Mouse (Mus musculus) megakaryocyte, embryonic 14.5 days (primary cell): ENCODE results near the gene Bin2.

Source experiments
- FLI1 ChIP-seq: IDR thresholded peaks from 2 replicates; pipeline ENCODE4 v1.6.1; 2012; ENCODE audit warnings: low read length, inconsistent platforms, mixed read lengths
- GATA1 ChIP-seq: IDR thresholded peaks from 3 replicates; pipeline ENCODE4 v1.6.1; 2012; ENCODE audit warnings: mixed read lengths, low read length, inconsistent platforms, borderline replicate concordance

DNA sequence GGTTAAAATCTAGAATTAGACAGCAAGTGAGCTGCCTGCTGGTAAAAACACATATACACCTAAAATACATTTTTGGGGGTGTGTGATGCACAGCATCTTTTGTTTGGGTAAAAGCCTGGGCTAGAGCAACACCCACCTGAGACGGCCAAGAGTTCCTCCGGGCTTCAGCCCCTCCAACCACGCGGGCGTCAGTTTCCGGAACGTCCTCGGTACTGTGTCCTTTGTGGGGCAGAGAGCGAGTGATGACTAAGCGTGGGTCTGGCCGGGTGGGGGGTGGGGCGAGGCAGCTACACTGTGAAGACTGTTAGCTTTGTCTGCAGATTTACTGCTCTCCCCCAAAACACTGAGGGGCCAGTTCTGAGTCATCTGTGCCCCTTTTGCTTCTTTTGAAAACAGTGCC lies 17.6 kb upstream of the Bin2 start:
- no peak for TF ChIP-seq FLI1
- no peak for TF ChIP-seq GATA1
